Mouse (Mus musculus) gastrocnemius, adult 18-20 months (tissue): Measurements from ENCODE around the gene Klhl41. TPM values are rescaled to one million over a fixed set of nuclear protein-coding genes. Genes with fewer than 3 reads are reported as not detected.
"Not testable (repeated sequence)": the region's sequence is repeated elsewhere in the genome, so short reads cannot be mapped to it uniquely, and the experiment has no call there.

Experiments
- DNase-seq: peaks from one replicate; pipeline ENCODE4 v3.0.0; 2021; ENCODE audit warnings: low spot score
- long read RNA-seq, 2 experiments: library from polyadenylated mRNA; stranded (forward); transcript quantifications; one replicate each; pipeline ENCODE4 v2.0.0; 2021
- total RNA-seq, 2 experiments: library from RNA; stranded (reverse); gene quantifications; 2 replicates each; pipeline ENCODE4 v1.2.3; 2021

Klhl41 gene
- 100 to 1,000 TPM; 665 to 708 TPM for total RNA-seq
- long read RNA-seq, experiment 1, transcript Klhl41-201 (6 exons, 2,529 nt): major isoform, 80 of 85 reads
- long read RNA-seq, experiment 1, partial matches to known transcripts: 2 of 85 reads
- long read RNA-seq, experiment 1, other reads (novel, unspliced or antisense): 3 of 85 reads
- long read RNA-seq, experiment 2, transcript Klhl41-201 (6 exons, 2,529 nt): major isoform, 94 of 102 reads
- long read RNA-seq, experiment 2, partial matches to known transcripts: 6 of 102 reads
- long read RNA-seq, experiment 2, other reads (novel, unspliced or antisense): 2 of 102 reads

DNA sequence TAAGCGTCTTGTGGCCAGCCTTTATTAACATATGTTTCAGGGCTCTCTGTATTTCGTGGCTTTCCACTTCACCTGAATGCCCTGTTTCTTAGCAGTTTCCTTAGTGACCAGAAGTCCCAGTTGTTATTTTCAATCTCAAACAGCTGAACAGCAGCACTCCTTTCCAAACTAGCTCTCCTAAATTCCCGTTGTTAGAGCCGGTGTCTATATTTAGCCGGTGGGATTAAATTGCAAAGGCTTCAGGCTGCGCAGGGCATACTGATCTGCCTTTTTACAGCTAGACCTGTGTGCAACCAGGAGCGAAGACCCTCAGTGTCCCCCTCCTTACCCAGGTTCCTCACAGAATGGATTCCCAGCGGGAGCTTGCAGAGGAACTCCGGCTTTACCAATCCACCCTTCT lies at the start of gene Klhl41:
Klhl41 (plus strand) TSS at position 268 of the 400 bp plus-strand sequence.
- peak; percentile 63 for DNase-seq

DNA sequence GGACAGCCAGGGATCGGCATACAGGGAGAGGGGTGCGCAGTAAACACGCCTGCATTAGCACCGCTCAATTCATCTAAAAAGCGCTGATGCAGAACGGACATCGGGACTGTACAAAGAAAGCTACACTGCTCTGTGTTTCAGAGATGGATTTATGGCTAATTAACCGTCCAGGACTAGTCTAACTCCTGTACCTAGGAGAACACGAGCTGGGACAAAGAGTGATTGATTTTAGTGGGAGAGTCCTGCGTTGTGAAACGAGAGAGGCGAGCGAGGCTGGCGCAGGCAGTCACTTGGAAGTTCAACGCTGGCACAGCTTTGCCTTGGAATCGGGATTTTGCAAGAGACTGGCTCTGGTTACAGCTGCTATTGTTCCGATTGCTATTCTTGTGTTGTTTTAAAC lies 40.7 kb upstream of the Klhl41 start:
- no peak for DNase-seq

DNA sequence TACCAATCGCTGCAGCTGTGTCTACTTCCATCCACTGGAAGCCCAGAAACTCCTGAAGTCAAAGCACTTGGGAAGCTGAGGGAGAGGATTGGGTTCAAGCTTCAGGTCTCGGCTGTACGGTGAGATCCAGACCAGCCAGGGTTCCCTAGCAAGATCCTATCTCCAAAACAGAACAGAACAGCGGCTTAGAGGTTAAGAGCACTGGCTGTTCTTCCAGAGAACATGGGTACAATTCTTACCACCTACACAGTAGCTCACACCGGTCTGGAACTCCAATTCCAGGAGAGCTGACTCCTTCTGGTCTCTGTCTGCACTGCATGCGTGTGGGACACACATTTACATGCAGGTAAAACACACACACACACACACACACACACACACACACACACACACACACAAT lies 40.0 kb upstream of the Klhl41 start:
- DNase-seq: no peak

DNA sequence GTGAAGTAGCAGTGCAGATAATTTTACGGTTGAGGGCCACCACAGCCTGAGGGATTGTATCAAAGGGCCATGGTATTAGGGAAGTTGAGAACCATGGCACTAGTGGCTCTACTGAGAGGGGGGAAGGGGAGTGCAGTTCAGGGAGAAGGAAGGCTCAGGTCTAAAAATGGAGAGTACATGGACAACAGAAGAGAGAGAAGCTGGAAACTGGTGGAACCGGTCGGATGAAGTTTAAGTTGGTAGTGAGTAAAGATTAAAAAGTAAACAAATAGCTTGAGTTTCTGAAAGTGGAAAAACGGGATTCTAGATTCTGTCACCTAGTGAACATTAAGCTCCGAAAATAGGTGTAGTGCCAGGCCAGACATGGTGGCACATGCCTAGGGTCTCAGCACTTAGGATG lies 39.1 kb upstream of the Klhl41 start:
- DNase-seq: no peak

DNA sequence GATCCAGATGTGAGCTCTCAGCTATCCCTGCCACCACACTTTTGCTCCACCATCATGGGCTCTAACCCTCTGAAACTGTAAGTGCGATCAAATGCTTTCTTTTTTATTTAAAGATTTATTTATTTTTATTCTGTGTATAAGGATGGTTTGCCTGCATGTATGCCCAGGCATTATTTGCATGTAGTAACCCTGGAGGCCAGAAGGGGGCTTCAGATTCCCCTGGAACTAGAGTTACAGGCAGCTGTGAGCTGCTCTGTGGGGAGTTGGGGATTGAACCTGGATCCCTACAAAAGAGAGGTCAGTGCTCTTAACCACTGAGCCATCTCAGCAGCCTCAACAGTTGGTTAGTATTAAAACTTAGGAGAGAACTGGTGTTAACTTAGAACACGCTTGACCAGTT lies 38.5 kb upstream of the Klhl41 start:
- no peak for DNase-seq

DNA sequence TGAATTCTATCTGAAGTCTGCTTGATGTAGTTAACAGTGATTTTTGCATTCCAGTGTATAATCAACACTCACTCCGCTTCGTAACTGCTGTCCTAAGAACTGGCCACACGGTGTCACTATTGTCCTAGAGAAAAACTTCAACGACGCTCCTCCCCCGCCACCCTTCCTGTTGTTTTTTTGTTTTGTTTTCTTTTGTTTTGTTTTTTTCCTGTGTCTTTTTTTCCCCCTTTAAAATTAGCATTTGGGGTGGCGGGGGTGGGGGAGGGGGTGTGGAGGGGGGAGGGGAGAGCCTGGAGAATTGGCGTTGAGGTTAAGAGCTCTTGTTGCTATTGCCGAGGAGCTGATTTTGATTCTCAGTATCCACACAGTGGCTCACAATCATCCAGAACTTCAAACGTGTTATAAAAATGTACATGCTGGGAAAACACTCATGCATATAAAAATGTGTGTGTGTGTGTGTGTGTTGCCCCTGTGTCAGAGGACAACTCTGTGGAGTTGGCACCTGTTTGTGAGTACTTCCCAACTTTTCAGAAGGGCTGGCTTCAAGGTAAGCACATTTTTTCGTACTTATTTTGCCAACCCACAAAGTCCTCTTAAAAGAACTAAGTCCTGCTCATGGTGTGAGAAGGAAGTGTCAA lies 34.7 kb upstream of the Klhl41 start:
- peak; percentile 50 for DNase-seq

DNA sequence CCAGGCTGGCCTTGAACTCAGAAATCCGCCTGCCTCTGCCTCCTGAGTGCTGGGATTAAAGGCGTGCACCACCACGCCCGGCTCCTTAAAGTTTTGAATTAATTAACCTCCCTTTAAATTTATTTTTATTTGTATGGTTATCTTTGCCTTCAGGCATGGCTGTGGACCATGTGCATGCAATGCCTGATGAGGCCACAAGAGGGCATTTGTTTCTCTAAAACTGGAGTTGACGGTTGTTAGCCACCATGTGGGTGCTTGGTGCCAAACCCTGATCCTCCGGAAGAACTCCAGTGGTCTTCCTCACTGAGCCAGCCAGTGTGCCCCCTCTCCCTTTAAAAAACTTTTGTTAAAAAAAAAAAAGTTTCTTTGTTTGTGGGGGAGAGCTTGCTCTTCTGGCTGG lies 34.1 kb upstream of the Klhl41 start:
- DNase-seq: peak; percentile 52

DNA sequence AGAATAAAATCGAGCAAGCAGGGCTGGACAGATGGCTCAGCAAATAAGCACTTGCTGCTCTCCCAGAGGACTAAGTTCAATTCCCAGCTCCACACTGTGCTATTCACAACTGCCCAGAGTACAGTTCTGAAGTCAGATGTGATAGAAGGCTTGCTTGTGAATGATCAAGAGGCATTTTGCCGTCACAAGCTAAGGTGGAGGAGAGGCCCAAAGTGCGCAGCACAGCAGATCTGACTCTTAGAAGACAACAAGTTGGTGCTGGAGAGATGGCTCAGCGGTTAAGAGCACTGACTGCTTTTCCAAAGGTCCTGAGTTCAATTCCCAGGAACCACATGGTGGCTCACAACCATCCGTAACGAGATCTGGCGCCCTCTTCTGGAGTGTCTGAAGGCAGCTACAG lies 31.9 kb upstream of the Klhl41 start:
- DNase-seq: not testable (repeated sequence)

DNA sequence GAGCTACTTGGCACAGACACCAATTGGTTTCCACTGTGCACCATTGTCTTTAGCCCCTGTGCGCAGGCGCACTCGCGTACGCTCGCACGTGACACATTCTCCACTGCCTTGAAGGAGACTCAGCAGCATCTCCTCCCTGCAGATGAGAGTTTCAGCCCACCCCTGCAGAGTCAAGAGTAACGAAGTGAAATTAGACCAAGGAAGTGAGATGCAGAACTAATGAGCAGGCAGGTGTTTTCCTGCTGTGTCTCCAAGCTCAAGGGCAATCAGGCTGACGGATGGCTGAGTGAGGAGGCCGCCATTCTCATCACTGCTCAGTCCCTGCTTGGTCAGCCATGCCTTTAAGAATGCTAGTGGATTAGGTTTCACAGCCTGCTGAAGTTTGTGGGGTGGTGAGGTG lies 29.8 kb upstream of the Klhl41 start:
- DNase-seq: no peak

DNA sequence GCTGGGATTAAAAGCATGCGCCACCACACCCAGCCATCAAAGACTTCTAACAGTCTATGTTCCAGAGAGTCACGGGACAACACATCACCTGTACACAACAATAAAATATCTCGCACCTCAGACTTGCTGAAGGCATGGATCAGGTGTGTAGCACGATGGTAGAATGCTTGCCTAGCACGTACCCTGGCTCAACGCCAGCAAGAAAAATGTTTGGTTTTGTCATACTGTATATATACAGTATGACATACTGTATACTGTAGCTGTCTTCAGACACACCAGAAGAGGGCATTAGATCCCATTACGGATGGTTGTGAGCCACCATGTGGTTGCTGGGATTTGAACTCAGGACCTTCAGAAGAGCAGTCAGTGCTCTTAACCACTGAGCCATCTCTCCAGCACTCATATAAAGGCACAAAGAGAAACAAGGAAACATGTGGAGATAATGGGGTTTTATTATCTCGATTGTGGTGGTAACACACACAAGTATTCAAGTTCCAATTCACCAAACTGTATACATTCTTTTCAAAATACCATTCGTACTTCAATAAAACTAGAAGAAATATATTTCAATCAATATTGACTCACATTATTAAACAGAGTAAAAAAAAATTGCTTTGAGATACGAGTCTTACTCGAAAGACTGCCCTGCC lies 24.8 kb upstream of the Klhl41 start:
- no peak for DNase-seq

DNA sequence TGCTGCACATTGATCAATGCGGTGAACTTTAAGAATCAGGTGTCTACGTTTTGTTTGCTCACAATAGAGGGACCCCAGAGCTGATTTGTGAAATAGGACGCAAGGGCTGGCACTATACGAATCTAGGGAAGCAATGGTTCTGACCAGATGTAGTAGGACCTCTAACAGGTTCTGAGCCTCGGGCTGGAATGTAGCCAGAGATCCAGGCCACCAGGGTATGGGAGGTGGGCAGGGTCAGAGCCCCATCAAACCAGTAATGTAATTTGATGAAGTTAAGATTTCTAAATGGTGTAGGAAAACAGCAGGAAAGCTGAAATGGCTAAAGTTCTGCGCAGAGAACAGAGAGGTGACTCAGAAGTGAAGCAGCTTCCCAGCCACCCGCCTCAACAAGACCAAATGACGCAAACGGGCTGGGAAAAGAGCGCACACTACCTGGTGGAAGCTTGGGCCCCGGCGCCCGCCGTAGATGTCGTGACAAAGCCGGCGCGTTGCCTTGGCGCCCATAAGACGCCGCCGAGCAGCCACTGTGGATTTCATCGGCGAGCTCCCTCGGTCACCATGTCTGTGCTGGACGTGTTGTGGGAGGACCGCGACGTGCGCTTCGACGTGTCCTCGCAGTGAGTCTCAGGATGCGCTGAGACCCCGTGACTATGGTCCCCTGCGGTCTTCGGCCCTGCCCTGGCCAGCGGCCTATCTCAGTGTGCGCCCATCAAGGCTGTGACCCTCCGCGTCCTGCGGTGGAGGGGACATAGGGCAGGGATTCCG lies 23.0 kb upstream of the Klhl41 start, which contains the start of gene Bbs5:
Bbs5 (plus strand) TSS at position 446 of the 765 bp plus-strand sequence.
- peak; percentile 90 for DNase-seq

DNA sequence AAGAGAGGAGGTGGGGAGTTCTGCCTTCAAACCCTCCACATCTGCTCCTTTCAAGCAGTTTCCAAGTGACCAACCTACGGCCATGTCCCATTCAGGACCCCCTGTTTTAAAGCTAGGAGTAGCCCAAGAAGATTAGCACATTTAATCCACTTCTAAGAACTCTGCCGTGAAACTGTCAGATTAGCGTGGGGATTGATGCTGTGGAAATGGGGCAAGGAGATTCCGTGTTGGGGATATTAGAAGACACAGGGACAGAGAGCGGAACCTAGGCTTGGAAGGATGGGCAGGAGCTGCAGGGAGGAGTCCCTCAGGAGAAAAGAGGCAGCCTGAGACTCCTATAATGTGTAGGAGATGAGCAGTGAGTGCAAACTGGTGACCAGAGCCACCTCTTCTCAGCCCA lies 20.2 kb upstream of the Klhl41 start:
- no peak for DNase-seq

DNA sequence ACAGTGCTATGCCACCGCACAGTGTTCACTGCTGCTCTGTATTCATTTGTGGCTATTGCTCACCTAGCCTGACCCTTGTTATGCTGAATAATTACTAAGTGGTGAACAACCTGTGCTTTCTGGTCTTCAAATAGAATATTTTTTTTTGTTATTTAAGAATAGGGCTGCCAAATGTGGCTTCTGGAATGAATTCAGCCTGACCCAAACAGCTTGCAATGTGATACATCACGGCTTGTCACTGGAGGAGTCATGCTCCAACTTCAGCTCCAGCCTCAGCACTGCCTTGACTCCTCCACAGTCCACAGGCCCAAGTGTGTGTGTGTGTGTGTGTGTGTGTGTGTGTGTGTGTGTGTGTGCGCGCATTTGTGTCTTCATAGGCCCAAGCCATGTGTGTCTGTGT lies 10.6 kb upstream of the Klhl41 start:
- DNase-seq: no peak

DNA sequence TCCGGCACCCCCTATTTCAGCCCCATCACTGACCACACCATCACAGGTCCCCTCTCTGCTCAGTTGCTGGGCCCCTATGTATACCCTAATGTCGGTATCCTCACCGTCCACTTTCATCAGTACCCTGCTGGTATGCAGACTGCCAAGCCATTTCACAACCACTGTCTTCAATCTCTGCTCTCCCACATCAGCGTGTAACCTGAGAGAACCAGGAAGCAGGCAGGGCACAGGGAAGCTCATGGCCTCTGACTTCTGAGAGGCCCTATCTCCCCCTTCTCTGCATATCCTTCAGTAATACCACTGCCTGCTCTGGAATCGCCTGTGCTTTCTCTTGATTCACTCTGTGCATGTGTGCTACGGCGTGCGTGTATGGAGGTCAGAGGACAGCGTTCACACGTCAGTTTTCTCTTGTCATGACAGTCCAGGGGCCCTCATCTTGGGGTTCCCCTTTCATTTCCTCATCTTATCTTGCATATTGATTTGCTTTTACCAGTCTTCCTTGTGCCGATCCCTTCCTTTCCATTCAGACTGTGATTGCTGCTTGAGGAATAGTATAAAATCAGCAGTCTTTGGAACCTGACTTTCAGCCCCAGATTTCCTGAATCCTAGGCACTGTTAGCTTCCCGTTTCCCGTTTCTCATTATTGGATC lies 6.0 kb upstream of the Klhl41 start:
- DNase-seq: no peak

DNA sequence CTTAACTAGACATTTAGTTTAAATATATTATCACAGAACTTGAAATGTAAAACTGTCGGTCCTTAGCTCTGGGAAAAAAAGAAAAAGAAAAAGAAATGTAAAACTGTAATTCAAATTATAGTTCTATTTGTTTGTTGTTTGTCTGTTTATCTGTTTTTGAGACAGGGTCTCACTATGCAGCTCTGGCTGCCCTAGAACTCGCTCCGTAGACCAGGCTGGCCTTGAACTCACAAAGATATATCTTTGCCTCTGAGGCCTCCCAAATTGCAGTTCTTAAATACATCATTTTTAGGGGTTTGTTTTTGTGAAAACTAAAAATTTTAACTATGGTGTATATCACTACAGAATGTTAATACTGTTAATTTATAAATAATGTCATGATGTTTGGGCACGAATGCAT lies 2.3 kb upstream of the Klhl41 start:
- DNase-seq: no peak

DNA sequence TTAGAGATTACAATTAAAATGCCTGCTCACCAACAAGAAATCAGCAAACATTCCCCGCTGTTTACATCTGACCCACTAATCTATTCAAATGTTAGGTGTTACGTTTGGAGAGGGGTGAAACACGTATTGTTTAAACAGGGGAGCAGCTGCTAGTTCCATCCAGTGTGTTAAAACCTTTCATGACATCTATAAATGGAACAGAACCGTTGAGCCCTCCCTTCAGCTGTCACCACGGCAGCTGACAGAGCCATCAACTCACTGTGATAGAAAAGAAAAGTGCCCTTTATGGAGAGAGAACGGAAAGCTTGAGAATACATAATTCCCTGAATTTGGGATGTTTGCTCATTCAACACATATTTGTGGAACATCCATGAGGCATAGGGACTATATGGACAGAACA lies 1.5 kb upstream of the Klhl41 start:
- no peak for DNase-seq

DNA sequence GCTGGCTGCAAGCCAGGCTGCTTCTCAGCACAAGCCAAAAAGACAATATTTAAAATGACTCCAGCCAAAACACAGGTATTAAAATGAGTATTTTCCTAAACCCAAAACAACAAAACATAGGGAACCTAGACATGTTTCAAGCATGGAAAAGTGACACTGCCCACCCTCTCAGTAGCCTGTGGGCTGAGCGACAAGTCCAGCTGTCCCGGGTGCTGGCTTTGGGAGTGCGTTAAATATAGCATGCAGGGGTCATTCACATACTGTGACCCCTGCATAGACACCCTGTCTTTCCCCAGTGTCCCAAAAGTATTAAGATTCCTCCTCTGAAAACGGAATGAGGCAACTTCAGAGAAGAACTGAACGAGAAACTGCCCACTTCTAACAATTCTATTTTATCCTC lies 3.8 kb downstream of the Klhl41 start:
- peak; percentile 50 for DNase-seq

DNA sequence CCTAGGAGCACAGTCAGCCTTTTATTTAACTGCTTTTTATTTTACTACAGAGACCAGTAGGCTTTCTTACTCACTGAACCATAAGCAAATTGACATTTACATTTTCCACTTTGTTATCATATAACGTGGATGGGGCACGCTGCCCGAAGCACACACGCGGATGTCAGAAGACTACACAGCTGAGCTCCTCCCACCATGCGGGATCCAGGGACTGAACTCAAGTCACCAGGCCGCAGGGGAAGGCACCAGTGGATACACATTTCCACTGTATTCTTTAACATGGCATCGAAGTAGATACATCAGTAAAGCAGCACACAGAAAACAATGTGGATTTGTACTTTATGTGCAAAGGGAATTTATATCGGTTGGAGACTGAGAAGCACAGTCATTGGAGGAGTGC lies 5.3 kb downstream of the Klhl41 start:
- DNase-seq: no peak

DNA sequence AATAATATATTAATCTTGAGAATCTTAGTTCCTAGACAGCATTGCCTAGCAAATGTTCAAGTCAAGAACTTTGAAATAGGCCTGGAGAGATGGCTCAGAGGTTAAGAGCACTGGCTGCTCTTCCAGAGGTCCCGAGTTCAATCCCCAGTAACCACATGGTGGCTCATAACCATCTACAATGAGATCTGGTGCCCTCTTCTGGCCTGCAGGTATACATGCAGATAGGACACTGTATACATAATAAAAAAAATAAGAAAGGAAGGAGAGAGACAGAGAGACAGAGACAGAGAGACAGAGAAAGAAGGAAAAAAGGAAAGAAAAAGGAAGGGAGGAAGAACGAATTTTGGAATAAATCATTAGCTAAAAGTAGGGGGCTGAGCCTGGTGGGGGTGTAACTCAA lies 6.8 kb downstream of the Klhl41 start:
- no peak for DNase-seq

DNA sequence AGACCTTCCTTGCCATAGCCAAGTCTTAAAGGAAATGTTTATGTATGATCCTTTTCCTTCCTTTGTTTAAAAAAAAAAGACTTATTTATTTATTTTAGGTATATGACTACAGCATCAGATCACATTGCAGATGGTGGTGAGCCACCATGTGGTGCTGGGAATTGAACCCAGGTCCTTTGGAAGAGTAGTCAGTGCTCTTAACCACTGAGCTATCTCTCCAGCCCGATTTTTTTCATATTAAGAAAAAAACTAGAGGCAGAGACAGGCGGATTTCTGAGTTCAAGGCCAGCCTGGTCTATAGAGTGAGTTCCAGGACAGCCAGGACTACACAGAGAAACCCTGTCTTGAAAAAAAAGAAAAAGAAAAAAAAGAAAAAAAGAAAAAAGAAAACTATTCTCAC lies 7.3 kb downstream of the Klhl41 start:
- DNase-seq: not testable (repeated sequence)

DNA sequence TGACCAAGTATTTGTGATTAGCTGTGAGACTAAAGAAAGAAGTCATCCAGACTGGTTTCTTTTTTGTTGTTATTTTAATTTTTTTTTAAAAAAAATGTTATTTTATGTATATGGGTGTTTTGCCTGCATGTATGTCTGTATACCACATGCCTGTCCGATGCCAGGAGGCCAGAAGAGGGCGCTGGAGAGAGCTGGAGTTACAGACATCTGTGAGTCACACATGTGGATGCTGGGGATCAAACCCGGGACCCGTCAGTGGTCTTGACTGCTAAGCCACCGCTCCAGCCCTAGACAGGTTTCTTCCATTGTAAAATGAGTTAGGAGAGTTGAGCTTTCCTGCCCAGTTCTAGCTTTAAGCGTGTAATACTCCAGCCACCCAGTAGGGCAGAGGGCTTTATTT lies 10.1 kb downstream of the Klhl41 start:
- no peak for DNase-seq

DNA sequence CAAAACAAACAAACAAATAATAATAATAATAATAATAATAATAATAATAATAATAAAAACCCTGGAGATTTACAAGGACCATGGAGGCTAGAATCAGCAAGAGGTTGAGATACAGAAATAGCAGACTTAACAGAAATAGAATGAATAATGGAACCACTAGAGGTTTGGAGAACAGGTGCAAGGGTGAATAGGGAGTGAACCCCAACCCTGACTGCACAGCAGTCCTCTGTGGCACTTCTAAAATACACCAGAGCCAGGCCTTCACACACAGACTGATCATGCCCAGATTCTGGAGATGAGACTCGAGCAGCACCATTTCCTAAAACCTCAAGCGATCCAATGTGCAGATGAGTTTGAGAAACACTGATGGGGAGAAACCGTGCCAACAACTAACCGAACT lies 12.0 kb downstream of the Klhl41 start:
- DNase-seq: no peak
